Mouse (Mus musculus) layer of hippocampus, postnatal 14 days (tissue): ENCODE results near the gene Anxa10. TPM values are rescaled to one million over a fixed set of nuclear protein-coding genes. Genes with fewer than 3 reads are reported as not detected.

Experiments used
- DNase-seq, 2 experiments: peaks; one replicate each; pipeline ENCODE4 v3.0.0; 2021 to 2022; ENCODE audit warnings: low spot score in 2 of 2, mixed read lengths in 1 of 2
- long read RNA-seq, 2 experiments: library from polyadenylated mRNA; stranded (forward); transcript quantifications; one replicate each; pipeline ENCODE4 v2.0.0; 2021
- total RNA-seq, 2 experiments: library from RNA; stranded (reverse); gene quantifications; 2 replicates each; pipeline ENCODE4 v1.2.3; 2021

The Anxa10 gene
- not detected for total RNA-seq
- long read RNA-seq, experiment 1, result 0 reads
- long read RNA-seq, experiment 2, result 0 reads

DNA sequence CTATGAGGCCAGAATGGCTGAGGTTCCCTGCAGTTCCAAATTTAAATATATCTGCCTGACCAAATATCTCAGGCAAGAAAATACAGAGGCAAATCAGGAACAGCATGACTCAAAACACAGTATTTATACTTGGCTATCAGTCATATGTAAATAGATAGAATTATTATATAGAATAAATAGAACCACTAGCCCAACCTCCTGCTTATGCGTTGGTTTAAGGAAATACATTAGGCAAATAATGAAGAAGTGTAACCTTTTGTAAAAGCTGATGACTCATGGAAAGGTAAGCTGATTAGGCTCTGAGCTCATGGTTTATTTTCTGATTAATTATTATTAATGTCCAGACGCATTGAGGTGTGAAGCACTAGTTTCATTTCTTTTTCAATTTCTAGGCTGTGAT is at the start of gene Anxa10:
Gene Anxa10, minus strand, starts transcription at position 53 of the 400 bp plus-strand sequence.
- DNase-seq, result no peak

DNA sequence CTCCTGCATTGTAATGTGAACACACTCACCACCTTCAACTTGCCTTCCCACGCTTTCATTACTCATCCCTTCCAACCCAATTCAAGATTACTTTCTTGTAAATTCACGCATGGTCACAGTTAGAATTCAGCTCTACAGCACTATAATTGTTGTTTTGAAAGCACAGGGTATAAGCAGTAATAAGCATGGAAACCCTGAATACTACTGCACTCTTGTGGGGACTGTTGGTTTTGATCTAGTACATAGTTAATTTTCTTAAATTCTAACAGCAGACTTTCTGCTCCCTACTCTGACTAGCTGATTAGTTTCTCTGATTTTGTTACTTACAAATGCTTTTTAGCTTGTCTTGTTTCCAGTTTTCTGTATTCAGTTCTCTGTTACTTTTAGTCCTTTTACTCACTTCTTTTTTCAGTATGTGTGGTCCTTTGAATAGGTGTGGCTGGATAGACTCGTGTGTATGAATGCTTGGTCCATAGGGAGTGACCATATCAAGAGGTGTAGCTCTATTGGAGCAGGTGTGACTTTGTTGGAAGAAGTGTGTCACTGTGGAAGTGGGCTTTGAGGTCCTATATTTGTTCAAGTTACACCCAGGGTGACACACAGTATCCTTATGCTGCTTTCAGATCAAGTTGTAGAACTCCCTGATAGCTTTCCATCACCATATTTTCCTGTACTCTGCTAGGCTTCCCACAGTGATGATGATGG is 9.9 kb upstream of the Anxa10 start:
- no peak for DNase-seq

DNA sequence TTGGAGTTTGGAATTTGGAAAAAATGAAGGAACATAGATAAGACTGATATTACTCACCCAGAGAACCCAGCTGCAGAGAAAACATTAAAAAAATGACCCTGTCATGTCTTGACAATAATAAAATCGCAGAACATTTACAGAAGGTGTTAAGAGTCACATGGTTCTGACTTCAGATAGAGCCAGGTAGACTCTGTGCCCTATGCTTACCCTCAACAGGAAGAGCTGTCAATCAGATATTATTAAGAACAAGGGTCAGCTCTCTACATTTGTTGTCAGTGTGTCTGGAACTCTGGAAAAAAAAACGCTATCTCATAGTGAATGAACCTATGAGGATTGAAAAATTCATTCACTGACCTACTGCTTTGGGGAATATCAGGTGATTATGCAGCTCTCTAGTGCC is 25.7 kb downstream of the Anxa10 start:
- DNase-seq, result no peak

DNA sequence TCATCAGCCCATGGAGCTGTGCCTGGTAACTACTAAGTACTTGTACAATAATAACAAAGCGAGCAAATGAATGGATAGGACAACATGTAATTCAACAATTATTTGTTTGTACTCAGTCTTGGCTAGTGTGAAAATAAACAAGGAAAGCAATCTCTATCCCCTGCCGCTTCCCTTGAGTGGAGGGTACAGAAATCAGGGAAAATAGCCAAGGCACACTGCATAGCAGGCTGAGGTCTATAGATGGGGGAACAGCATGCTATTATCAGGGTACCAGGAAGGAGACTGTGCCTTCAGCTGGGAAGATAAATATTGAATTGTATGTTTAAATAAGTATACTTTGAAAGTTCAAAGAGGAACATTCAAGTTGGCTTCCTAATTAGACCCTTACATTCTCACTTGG is 41.1 kb downstream of the Anxa10 start:
- no peak for DNase-seq

DNA sequence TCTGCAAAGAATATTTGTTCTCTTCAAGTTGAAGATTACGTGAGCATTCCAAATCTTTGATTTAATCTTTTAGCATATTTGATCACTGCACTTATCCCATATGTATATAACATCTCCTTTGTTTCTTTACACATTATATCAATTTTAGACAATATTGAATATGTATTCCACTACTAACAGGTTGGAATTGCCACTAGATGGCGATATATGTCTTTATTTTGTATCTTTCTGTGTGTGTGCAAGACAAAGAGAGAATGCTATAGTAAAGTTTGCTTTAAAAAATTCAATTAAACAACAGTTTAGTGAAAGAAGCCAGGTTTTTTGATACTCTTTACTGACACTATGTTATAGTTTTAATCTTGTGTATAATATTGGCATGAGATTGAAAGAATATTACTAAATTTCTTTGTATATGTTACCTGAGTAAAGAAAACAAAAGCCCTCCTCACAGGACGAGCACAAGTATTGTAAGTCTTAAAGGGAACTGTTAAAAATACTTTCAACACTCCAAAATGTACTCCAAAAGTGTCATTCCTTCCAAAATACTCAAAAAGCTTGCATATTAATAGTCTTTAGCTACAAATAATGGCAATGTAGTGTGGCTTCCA is 42.7 kb downstream of the Anxa10 start:
- DNase-seq, result peak in 1 of 2 experiments; percentile 71

DNA sequence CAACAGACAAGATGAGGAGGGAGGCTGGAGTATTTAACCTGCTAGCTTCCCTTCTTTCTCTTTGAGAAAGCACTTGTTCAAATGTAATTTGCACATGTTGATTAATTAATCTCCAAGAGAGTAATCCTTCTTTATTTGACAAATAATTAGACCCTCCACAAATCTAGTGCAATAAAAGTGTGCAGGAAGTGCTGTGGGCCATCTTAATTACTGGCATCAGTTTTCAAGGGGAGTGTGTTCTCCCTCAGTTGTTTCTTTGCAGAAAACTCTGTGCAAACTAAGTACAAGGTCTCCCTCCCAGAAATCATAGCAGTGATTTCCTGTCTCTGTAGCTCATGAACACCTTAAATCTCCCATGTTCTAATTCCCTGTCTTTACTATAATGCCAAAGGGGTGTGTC is 54.6 kb downstream of the Anxa10 start:
- DNase-seq, result no peak

DNA sequence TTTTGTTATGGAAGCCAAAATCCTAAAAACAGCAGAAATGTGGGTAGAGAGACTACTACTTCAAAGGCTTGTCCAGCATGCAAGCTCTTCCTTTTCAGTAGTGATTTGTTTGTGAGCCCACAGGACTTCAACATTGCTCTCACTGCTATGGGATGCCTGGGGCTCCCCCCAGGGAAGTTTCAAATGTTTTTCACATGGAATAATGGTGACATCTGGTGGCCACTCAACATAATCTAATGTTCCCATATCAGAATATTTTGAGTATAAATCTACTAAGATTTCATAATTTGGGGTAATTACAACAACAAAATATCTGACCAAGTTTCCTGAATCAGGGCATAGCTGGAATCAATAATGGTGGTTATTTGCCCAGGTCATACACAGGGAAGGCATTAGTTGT is 62.6 kb downstream of the Anxa10 start:
- DNase-seq, result peak; percentile 3 to 5

DNA sequence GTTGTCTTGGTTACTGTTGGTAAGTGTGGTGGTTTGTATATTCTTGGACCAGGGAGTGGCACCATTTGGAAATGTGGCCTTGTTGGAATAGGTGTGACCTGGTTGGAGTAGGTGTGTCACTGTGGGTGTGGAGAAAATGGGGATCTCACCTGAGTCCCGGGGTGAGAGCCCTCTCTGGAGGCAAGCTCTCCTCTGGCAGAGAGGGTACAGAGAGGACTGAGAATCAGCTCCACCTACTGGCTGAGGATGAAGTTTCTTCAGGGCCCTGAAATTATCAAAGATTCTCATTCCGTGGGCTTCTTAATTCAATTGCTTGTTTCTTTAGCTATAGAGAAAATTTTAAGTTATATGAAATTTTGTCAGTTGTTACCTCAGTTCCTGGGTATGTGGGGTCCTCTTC is 76.1 kb downstream of the Anxa10 start:
- DNase-seq, result no peak

DNA sequence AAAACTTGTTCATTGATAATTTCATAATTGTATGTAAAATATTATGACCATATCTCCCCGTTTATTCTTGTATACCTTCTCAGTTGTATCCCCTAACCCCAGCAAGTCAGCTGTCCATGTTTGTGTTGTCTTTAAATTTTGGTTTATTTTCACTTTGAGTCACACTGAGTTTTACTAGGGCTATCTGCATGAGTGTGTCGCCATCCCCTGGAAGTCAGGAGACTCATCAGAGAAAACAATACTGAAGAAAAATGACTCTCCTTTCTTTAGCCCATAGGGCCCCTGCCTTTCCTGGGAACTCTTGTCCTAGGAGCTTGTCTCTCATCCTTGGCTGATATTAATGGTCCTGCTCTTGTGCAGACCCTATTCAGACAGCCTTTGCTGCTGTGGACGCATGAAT is 88.6 kb downstream of the Anxa10 start:
- DNase-seq, result no peak

DNA sequence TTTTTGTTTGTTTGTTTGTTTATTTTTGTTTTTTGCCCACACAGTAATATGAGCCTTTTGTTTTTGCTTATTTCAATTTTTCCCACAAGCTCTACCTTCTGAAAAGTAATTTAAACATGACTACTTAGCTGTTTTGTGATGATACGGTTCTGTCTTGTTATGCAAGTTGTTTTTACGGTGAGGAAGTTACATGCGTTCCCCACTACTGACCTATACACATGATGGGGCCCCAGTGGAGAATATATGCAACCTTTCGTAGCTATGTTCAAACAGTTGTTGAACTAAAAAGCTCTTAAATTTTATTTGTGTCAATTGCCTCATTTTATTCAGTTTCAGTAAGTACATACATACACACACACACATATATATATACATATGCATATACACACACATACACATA is 108.4 kb downstream of the Anxa10 start:
- DNase-seq, result no peak

DNA sequence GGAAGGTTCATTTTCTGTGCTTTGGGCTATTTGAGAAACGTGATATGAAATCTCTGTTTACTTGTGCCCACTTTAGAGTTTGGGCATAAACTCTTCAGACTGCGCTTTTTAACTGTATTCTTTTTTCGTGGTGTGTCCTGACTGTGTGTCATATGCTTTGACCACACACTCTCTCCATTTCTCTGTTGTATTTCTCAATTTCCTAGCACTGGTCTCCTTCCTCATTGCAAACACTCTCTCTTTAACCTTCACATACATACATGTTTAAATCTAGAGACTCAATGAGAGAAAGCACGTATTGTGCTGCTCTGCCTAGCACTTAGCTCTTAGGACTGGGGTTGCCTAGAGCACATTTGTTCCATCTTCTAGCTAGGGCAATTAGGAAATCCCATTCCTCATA is 108.8 kb downstream of the Anxa10 start:
- no peak for DNase-seq

Other genes with a start within 250 kb of the Anxa10 start
- gene Palld, start 220.5 kb downstream of the Anxa10 start, total RNA-seq, result 1 to 10 TPM; 7.2 to 8.1 TPM
- under 1 TPM; 0.18 to 0.26 TPM for gene Ddx60, start 195.1 kb downstream of the Anxa10 start, total RNA-seq